Mouse (Mus musculus) cerebellum, postnatal 10 days (tissue): ENCODE results near the gene Drd1.

Experiments
- DNase-seq, 2 experiments: peaks; one replicate each; pipeline ENCODE4 v3.0.0; 2021; ENCODE audit warnings: mixed read lengths in 2 of 2

Drd1 gene

GRCm38 (mm10) chr13:54055448-54055861, at the start of gene Drd1:
Drd1 (minus strand) TSS chr13:54055705.
- DNase-seq: peak; percentile 91 to 92

GRCm38 (mm10) chr13:54103866-54104265, 48.4 kb upstream of the Drd1 start:
- no peak for DNase-seq

GRCm38 (mm10) chr13:54103271-54103670, 47.8 kb upstream of the Drd1 start:
- no peak for DNase-seq

GRCm38 (mm10) chr13:54102061-54102460, 46.6 kb upstream of the Drd1 start:
- DNase-seq: no peak

GRCm38 (mm10) chr13:54101031-54101820, 45.7 kb upstream of the Drd1 start:
- no peak for DNase-seq

- DNase-seq: no peak
Measured at GRCm38 (mm10) chr13:54097797-54098196, 42.3 kb upstream of the Drd1 start.

GRCm38 (mm10) chr13:54097227-54097626, 41.7 kb upstream of the Drd1 start:
- no peak for DNase-seq

GRCm38 (mm10) chr13:54095721-54096120, 40.2 kb upstream of the Drd1 start:
- DNase-seq: no peak

- DNase-seq: no peak
Measured at GRCm38 (mm10) chr13:54094963-54095362, 39.5 kb upstream of the Drd1 start.

- no peak for DNase-seq
Measured at GRCm38 (mm10) chr13:54094349-54094748, 38.8 kb upstream of the Drd1 start.

- DNase-seq: no peak
Measured at GRCm38 (mm10) chr13:54091719-54092118, 36.2 kb upstream of the Drd1 start.

- no peak for DNase-seq
Measured at GRCm38 (mm10) chr13:54085266-54085665, 29.8 kb upstream of the Drd1 start.

GRCm38 (mm10) chr13:54084826-54085225, 29.3 kb upstream of the Drd1 start:
- no peak for DNase-seq

GRCm38 (mm10) chr13:54084178-54084577, 28.7 kb upstream of the Drd1 start:
- DNase-seq: no peak

GRCm38 (mm10) chr13:54082946-54083345, 27.4 kb upstream of the Drd1 start:
- no peak for DNase-seq

- no peak for DNase-seq
Measured at GRCm38 (mm10) chr13:54080785-54081184, 25.3 kb upstream of the Drd1 start.

- DNase-seq: peak; percentile 45 to 63
Measured at GRCm38 (mm10) chr13:54079782-54080759, 24.6 kb upstream of the Drd1 start.

GRCm38 (mm10) chr13:54077470-54078174, 22.1 kb upstream of the Drd1 start:
- DNase-seq: no peak

GRCm38 (mm10) chr13:54076762-54077460, 21.4 kb upstream of the Drd1 start:
- DNase-seq: no peak

- DNase-seq: no peak
Measured at GRCm38 (mm10) chr13:54076051-54076450, 20.5 kb upstream of the Drd1 start.

- no peak for DNase-seq
Measured at GRCm38 (mm10) chr13:54075416-54075815, 19.9 kb upstream of the Drd1 start.

GRCm38 (mm10) chr13:54073491-54073890, 18.0 kb upstream of the Drd1 start:
- peak in 1 of 2 experiments; percentile 29 for DNase-seq
